Mouse (Mus musculus): ENCODE measurements around the gene Ano8. TPM values are rescaled to one million over a fixed set of nuclear protein-coding genes. Genes with fewer than 3 reads are reported as not detected.
A peak's percentile ranks its signal among the peaks of the same experiment; 100 is the strongest.

The Ano8 gene
- polyA plus RNA-seq, 1 experiment from 2014 or later, result 6.8 TPM

- no peak for ATAC-seq (ENCODE audit: low FRiP score)
- Histone ChIP-seq H3K9me3 (replicated peaks) (no peaks in the 10 kb centered on the region), H3K9ac (replicated peaks) (no peak overlapping the region), H3K4me3 (replicated peaks) (no peak overlapping the region), H3K36me3 (no peaks in the 10 kb centered on the region), H3K27ac (replicated peaks) (no peak overlapping the region), H3K27me3 (replicated peaks) (peaks cover 8% of the 10 kb centered on the region), H3K4me2 (no peak overlapping the region), H3K4me1 (peaks cover 8% of the 10 kb centered on the region; the same call in 1 of the 2 replicates)
- 15% methylated on average over 6 of the region's 6 CpGs for WGBS
These were observed 31.0 kb upstream of the Ano8 start for GRCm38 (mm10) chr8:71516786-71517185.

GRCm38 (mm10) chr8:71515043-71515442 is 29.3 kb upstream of the Ano8 start:
- Histone ChIP-seq H3K9ac (replicated peaks) (no peak overlapping the region), H3K4me3 (replicated peaks) (no peak overlapping the region), H3K36me3 (no peaks in the 10 kb centered on the region), H3K27ac (replicated peaks) (no peak overlapping the region), H3K4me2 (no peak overlapping the region), H3K4me1 (0 out of 2 replicates have a peak, but pooled peaks cover 3% of the 10 kb centered on the region), H3K27me3 (replicated peaks) (peaks cover 14% of the 10 kb centered on the region), H3K9me3 (replicated peaks) (no peaks in the 10 kb centered on the region)
- ATAC-seq (ENCODE audit: low FRiP score), result no peak
- WGBS, result 67% methylated on average over 5 of the region's 5 CpGs

GRCm38 (mm10) chr8:71513018-71513754 is 27.4 kb upstream of the Ano8 start:
- WGBS, result 70% methylated on average over 15 of the region's 15 CpGs
- peaks cover 31% of the 10 kb centered on the region for H3K27me3 ChIP-seq (replicated peaks)
- H3K4me3 ChIP-seq (replicated peaks), result no peak overlapping the region
- H3K9ac ChIP-seq (replicated peaks), result no peak overlapping the region
- no peaks in the 10 kb centered on the region for H3K36me3 ChIP-seq
- H3K27ac ChIP-seq (replicated peaks), result no peak overlapping the region
- H3K4me2 ChIP-seq, result no peak overlapping the region
- peaks cover 5% of the 10 kb centered on the region; the same call in 1 of the 2 replicates for H3K4me1 ChIP-seq
- no peak for ATAC-seq (ENCODE audit: low FRiP score)
- no peaks in the 10 kb centered on the region for H3K9me3 ChIP-seq (replicated peaks)

- no peak within 1 kb of the TSS for H3K4me3 ChIP-seq (replicated peaks)
- peaks cover 46% of the 10 kb centered on the region for H3K27me3 ChIP-seq (replicated peaks)
- no peaks in the 10 kb centered on the region for H3K9me3 ChIP-seq (replicated peaks)
- no peak within 1 kb of the TSS for H3K9ac ChIP-seq (replicated peaks)
- no peak for ATAC-seq (ENCODE audit: low FRiP score)
- H3K27ac ChIP-seq (replicated peaks), result no peak within 1 kb of the TSS
- no peak within 1 kb of the TSS for H3K4me2 ChIP-seq
- peaks cover 17% of the 10 kb centered on the region for H3K4me1 ChIP-seq
- 62% methylated on average over 14 of the region's 14 CpGs for WGBS
- H3K36me3 ChIP-seq, result no peaks in the 10 kb centered on the region
These were observed 25.9 kb upstream of the Ano8 start, which contains the start of gene Plvap for GRCm38 (mm10) chr8:71511644-71512043. Plvap (minus strand) TSS chr8:71511752.

GRCm38 (mm10) chr8:71509316-71509715 is 23.6 kb upstream of the Ano8 start:
- H3K4me1 ChIP-seq, result peaks cover 17% of the 10 kb centered on the region
- no peak overlapping the region for H3K4me3 ChIP-seq (replicated peaks)
- H3K4me2 ChIP-seq, result no peak overlapping the region
- no peak overlapping the region for H3K9ac ChIP-seq (replicated peaks)
- H3K9me3 ChIP-seq (replicated peaks), result no peaks in the 10 kb centered on the region
- H3K36me3 ChIP-seq, result no peaks in the 10 kb centered on the region
- peaks cover 68% of the 10 kb centered on the region for H3K27me3 ChIP-seq (replicated peaks)
- ATAC-seq (ENCODE audit: low FRiP score), result no peak
- WGBS, result 70% methylated on average over 2 of the region's 2 CpGs
- H3K27ac ChIP-seq (replicated peaks), result no peak overlapping the region

- under 1% methylated on average over 61 of the region's 61 CpGs for WGBS
- Histone ChIP-seq H3K4me1 (peaks cover 17% of the 10 kb centered on the region), H3K36me3 (no peaks in the 10 kb centered on the region), H3K9me3 (replicated peaks) (no peaks in the 10 kb centered on the region), H3K27me3 (replicated peaks) (peaks cover 68% of the 10 kb centered on the region), H3K4me3 (replicated peaks) (peak overlapping the region; percentile 42), H3K9ac (replicated peaks) (peak overlapping the region; percentile 34), H3K27ac (replicated peaks) (no peak overlapping the region), H3K4me2 (peak overlapping the region; percentile 66)
- peak; percentile 88 for ATAC-seq (ENCODE audit: low FRiP score)
These were observed 21.9 kb upstream of the Ano8 start for GRCm38 (mm10) chr8:71507589-71508104.

GRCm38 (mm10) chr8:71505979-71506378 is 20.2 kb upstream of the Ano8 start:
- 82% methylated on average over 4 of the region's 4 CpGs for WGBS
- Histone ChIP-seq H3K4me2 (no peak overlapping the region), H3K27me3 (replicated peaks) (peaks cover 61% of the 10 kb centered on the region), H3K36me3 (no peaks in the 10 kb centered on the region), H3K4me3 (replicated peaks) (no peak overlapping the region), H3K9ac (replicated peaks) (no peak overlapping the region), H3K9me3 (replicated peaks) (no peaks in the 10 kb centered on the region), H3K4me1 (peaks cover 17% of the 10 kb centered on the region), H3K27ac (replicated peaks) (no peak overlapping the region)
- ATAC-seq (ENCODE audit: low FRiP score), result no peak

- H3K36me3 ChIP-seq, result no peaks in the 10 kb centered on the region
- H3K9ac ChIP-seq (replicated peaks), result no peak overlapping the region
- H3K4me3 ChIP-seq (replicated peaks), result no peak overlapping the region
- ATAC-seq (ENCODE audit: low FRiP score), result no peak
- no peak overlapping the region for H3K4me2 ChIP-seq
- peaks cover 57% of the 10 kb centered on the region for H3K27me3 ChIP-seq (replicated peaks)
- no peak overlapping the region for H3K27ac ChIP-seq (replicated peaks)
- H3K9me3 ChIP-seq (replicated peaks), result no peaks in the 10 kb centered on the region
- H3K4me1 ChIP-seq, result peaks cover 17% of the 10 kb centered on the region
- 92% methylated on average over 4 of the region's 4 CpGs for WGBS
These were observed 19.6 kb upstream of the Ano8 start for GRCm38 (mm10) chr8:71505326-71505725.

GRCm38 (mm10) chr8:71504349-71504748 is 18.6 kb upstream of the Ano8 start:
- H3K4me3 ChIP-seq (replicated peaks), result no peak overlapping the region
- no peak overlapping the region for H3K9ac ChIP-seq (replicated peaks)
- H3K36me3 ChIP-seq, result no peaks in the 10 kb centered on the region
- WGBS, result 94% methylated on average over 4 of the region's 4 CpGs
- no peak overlapping the region for H3K27ac ChIP-seq (replicated peaks)
- H3K9me3 ChIP-seq (replicated peaks), result no peaks in the 10 kb centered on the region
- peaks cover 47% of the 10 kb centered on the region for H3K27me3 ChIP-seq (replicated peaks)
- no peak overlapping the region for H3K4me2 ChIP-seq
- ATAC-seq (ENCODE audit: low FRiP score), result no peak
- peaks cover 17% of the 10 kb centered on the region for H3K4me1 ChIP-seq

- Histone ChIP-seq H3K9me3 (replicated peaks) (no peaks in the 10 kb centered on the region), H3K9ac (replicated peaks) (no peak overlapping the region), H3K27me3 (replicated peaks) (no peaks in the 10 kb centered on the region), H3K27ac (replicated peaks) (no peak overlapping the region), H3K4me3 (replicated peaks) (no peak overlapping the region), H3K4me2 (no peak overlapping the region), H3K36me3 (peaks cover 2% of the 10 kb centered on the region), H3K4me1 (peaks cover 37% of the 10 kb centered on the region)
- no peak for ATAC-seq (ENCODE audit: low FRiP score)
- 41% methylated on average over 16 of the region's 16 CpGs for WGBS
These were observed 13.3 kb upstream of the Ano8 start for GRCm38 (mm10) chr8:71498816-71499690.

- no peaks in the 10 kb centered on the region for H3K27me3 ChIP-seq (replicated peaks)
- 25% methylated on average over 15 of the region's 15 CpGs for WGBS
- H3K9ac ChIP-seq (replicated peaks), result no peak overlapping the region
- H3K36me3 ChIP-seq, result peaks cover 9% of the 10 kb centered on the region
- no peak for ATAC-seq (ENCODE audit: low FRiP score)
- H3K4me3 ChIP-seq (replicated peaks), result no peak overlapping the region
- H3K27ac ChIP-seq (replicated peaks), result no peak overlapping the region
- no peaks in the 10 kb centered on the region for H3K9me3 ChIP-seq (replicated peaks)
- H3K4me1 ChIP-seq, result peaks cover 37% of the 10 kb centered on the region
- H3K4me2 ChIP-seq, result no peak overlapping the region
These were observed 12.2 kb upstream of the Ano8 start for GRCm38 (mm10) chr8:71497881-71498501.
